Mouse (Mus musculus) bone marrow, adult 2 months (tissue): ENCODE measurements around the gene Ppil2. TPM values are rescaled to one million over a fixed set of nuclear protein-coding genes. Genes with fewer than 3 reads are reported as not detected.

Experiments
- H3K27ac ChIP-seq: fragments of 200-500 bp; 2 replicates; pipeline ENCODE4 v1.5.1; 2012; ENCODE audit warnings: low read depth, mild to moderate bottlenecking, control low read depth, inconsistent platforms, low read length; ENCODE audit not compliant: control insufficient read depth, poor library complexity, insufficient read depth
- H3K4me1 ChIP-seq: fragments of 200-500 bp; 2 replicates; pipeline ENCODE4 v1.6.1; 2011; ENCODE audit warnings: low read length; ENCODE audit not compliant: control insufficient read depth, insufficient read depth
- H3K4me3 ChIP-seq: fragments of 200-500 bp; replicated peaks from 2 replicates; pipeline ENCODE3; 2011; ENCODE audit warnings: mild to moderate bottlenecking, low read depth, low read length, control low read depth; ENCODE audit not compliant: control insufficient read depth
- CTCF ChIP-seq: fragments of 200-500 bp; IDR thresholded peaks from 2 replicates; pipeline ENCODE4 v1.5.1; 2011; ENCODE audit warnings: low read length, control low read depth; ENCODE audit not compliant: control insufficient read depth, insufficient read depth
- POLR2A ChIP-seq: fragments of 200-500 bp; IDR thresholded peaks from 2 replicates; pipeline ENCODE4 v1.6.1; 2011; ENCODE audit warnings: low read depth, mild to moderate bottlenecking, control low read depth, low read length, borderline replicate concordance; ENCODE audit not compliant: control insufficient read depth
- WGBS: fragments of 180-500 bp; shearing (Covaris S2); methylation state at CpG from one replicate; pipeline ENCODE4 v1.1.7; 2018; 5-methylcytosine and 5-hydroxymethylcytosine counted together
- polyA plus RNA-seq: library from polyadenylated mRNA; stranded (reverse); fragments of >200 nt; gene quantifications from 2 replicates; pipeline ENCODE4 v1.2.4, GENCODE M21; 2011; ENCODE audit warnings: low replicate concordance; ENCODE audit not compliant: missing spikeins, insufficient read depth, insufficient read length

Ppil2 gene
- polyA plus RNA-seq, 1 experiment = 99.6 TPM

GRCm38 (mm10) chr16:17086241-17086640 lies 24.8 kb downstream of the Ppil2 start:
- Histone ChIP-seq H3K4me1 (no peaks in the 10 kb centered on the region), H3K27ac (no peak overlapping the region), H3K4me3 (no peak overlapping the region)
- WGBS = 59% methylated on average over 3 of the region's 3 CpGs
- no peak for TF ChIP-seq POLR2A

DNA sequence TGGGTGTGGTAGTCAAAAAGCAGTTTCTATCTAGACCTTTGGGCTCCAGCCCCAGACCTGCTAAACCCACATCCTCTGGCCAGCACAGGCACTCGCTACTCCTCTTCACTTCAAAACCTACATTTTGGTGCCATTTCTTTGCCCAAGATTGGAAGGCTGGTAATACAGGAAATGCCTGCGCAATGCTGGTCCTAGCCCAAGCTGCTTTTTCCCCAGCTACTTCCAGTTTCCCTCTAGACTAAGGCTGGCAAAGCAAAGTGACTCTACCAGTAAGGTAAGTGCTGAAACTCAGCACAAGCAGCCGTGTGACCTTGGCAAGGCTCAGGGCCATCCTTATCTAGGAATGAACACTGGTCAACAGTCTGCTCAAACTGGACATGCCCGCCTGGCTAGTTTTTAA lies 25.4 kb downstream of the Ppil2 start:
- WGBS = 43% methylated on average over 4 of the region's 4 CpGs
- Histone ChIP-seq H3K4me3 (no peak overlapping the region), H3K4me1 (no peaks in the 10 kb centered on the region), H3K27ac (no peak overlapping the region)
- TF ChIP-seq POLR2A (no peak), CTCF (no peak)

DNA sequence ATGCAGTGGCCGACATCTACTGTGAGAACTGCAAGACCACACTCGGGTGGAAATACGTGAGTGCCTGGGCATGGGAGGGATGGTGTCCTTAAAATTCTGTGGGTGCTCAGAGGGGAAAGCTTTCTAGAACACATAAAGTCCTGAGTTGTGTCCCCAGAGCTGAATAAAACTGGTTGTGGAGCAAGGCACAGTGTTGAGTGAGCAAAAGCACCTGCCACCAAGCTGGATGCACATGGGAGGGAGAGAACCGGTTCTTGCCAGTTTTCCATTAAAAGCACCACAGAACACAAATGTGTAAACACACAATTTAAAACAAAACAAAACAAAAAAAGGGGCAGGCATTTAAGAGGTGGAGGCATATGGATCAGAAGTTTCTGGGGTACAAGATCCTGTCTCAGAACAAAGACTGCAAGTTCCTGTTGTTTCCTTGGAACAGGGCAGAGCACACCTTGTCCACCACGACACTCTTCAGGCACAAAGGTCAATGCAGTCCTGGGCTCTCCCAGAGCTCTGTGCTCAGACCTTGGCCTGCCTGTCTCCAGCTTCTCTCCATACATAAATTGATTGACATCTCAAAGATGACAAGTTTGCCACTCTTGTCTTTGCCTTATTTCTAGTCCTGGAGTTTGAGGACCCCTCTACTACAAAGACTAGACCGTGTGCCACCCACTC lies 28.8 kb downstream of the Ppil2 start:
- Histone ChIP-seq H3K27ac (no peak overlapping the region), H3K4me3 (no peak overlapping the region), H3K4me1 (no peaks in the 10 kb centered on the region)
- WGBS = 88% methylated on average over 6 of the region's 6 CpGs
- TF ChIP-seq POLR2A (no peak), CTCF (no peak)

DNA sequence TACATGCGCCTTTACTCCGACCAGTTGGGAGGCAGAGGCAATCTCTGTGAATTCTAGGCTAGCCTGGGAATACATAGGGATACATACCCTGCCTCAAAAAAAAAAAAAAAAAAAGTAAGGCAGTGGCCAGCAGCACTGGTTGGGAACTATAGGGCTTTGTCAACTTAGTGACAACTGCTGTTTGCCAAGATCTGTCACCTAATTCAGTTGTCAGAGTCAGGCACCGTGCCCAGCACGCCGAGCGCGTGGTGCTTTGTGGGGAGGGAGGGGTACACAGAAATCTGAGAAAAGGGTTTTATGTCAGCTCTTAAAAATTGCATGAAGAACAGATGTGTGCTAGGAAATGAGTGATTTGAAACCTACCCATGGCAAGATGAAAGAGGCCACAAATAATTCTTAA lies 33.0 kb downstream of the Ppil2 start:
- WGBS = 86% methylated on average over 7 of the region's 7 CpGs
- Histone ChIP-seq H3K4me1 (no peaks in the 10 kb centered on the region), H3K4me3 (no peak overlapping the region), H3K27ac (no peak overlapping the region)
- TF ChIP-seq POLR2A (no peak), CTCF (no peak)

GRCm38 (mm10) chr16:17076869-17077268 lies 34.2 kb downstream of the Ppil2 start:
- no peak overlapping the region for H3K27ac ChIP-seq
- no peak overlapping the region for H3K4me3 ChIP-seq
- H3K4me1 ChIP-seq = no peaks in the 10 kb centered on the region
- TF ChIP-seq CTCF (no peak), POLR2A (no peak)

DNA sequence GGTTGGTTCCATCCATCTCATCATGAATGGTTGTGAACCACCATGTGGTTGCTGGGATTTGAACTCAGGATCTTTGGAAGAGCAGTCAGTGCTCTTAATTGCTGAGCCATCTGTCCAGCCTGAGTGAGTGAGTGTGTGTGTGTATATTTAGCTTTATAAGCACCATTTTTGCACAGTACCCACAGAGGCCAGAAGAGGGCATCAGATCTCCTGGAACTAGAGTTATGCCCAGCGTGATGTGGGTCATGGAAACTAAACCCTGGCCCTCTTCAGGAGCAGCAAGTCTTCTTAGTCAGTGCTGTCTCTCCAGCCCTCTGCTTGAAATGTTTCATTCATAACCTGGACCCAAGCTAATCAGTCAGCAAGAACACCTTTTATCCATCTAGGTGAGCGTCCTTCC lies 34.8 kb downstream of the Ppil2 start:
- Histone ChIP-seq H3K4me3 (no peak overlapping the region), H3K27ac (no peak overlapping the region), H3K4me1 (no peaks in the 10 kb centered on the region)
- no peak for TF ChIP-seq POLR2A
- TF ChIP-seq CTCF = no peak
- 86% methylated on average over 2 of the region's 2 CpGs for WGBS

GRCm38 (mm10) chr16:17073000-17073399 lies 38.1 kb downstream of the Ppil2 start:
- H3K27ac ChIP-seq = no peak overlapping the region
- no peak overlapping the region for H3K4me3 ChIP-seq
- TF ChIP-seq POLR2A (no peak), CTCF (no peak)
- H3K4me1 ChIP-seq = no peaks in the 10 kb centered on the region; the same call in 1 of the 2 replicates
- 88% methylated on average over 7 of the region's 7 CpGs for WGBS

GRCm38 (mm10) chr16:17070716-17071115 lies 40.3 kb downstream of the Ppil2 start:
- TF ChIP-seq POLR2A (no peak), CTCF (no peak)
- Histone ChIP-seq H3K4me1 (no peaks in the 10 kb centered on the region; the same call in 1 of the 2 replicates), H3K4me3 (no peak overlapping the region), H3K27ac (no peak overlapping the region)
- 49% methylated on average over 6 of the region's 6 CpGs for WGBS
